Mouse (Mus musculus): ENCODE measurements around the gene Mbnl2. TPM values are rescaled to one million over a fixed set of nuclear protein-coding genes. Genes with fewer than 3 reads are reported as not detected.

Gene Mbnl2
- polyA plus RNA-seq, 1 experiment from 2014 or later: 45.5 TPM

GRCm38 (mm10) chr14:120262660-120263379, 12.6 kb upstream of the Mbnl2 start:
- WGBS: 91% methylated on average over 14 of the region's 14 CpGs
- Histone ChIP-seq H3K4me3 (no peak overlapping the region), H3K27me3 (ENCODE audit: low read depth, poor library complexity, severe bottlenecking) (no peaks in the 10 kb centered on the region), H3K9me3 (replicated peaks) (no peaks in the 10 kb centered on the region), H3K4me1 (no peaks in the 10 kb centered on the region), H3K27ac (no peak overlapping the region), H3K36me3 (no peaks in the 10 kb centered on the region)
- no peak for DNase-seq (ENCODE audit: low spot score)

DNA sequence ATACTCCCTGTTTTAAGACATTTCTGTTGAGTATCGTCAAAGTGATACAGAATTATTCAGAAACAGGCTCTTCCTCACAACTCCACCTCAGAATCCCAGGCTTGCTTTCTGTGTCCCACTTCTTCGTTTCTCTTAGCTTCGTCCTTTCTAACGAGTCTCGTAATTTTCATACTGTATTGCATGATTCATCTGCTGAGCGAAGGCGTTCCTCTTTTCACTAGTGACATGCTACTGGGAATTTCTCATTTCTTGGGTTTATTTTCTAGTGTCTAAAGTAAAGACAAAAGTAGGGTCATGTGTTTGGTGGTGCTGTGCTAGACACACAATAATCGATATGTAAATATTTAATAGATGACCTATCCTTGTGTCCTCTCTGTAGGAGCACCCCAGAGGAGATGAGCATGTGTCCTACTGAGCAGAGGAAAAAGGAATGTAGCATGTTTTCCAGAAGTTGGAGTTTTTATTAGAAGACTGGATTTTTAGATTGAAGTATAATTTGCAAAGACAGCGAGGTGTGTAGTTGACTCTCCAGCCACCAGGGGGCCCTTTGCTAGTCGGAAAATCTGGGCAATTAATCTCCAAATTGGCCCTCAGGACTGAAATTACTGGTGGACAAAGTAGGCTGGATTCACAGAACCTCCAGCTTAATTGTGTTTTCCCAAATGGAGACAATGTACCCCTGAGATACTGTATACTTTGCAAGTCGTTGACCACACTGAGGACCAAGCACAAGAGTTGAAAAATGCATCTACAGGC, 11.9 kb upstream of the Mbnl2 start:
- Histone ChIP-seq H3K27me3 (ENCODE audit: low read depth, poor library complexity, severe bottlenecking) (no peaks in the 10 kb centered on the region), H3K36me3 (no peaks in the 10 kb centered on the region), H3K4me1 (no peaks in the 10 kb centered on the region), H3K27ac (no peak overlapping the region), H3K4me3 (no peak overlapping the region), H3K9me3 (replicated peaks) (no peaks in the 10 kb centered on the region)
- 82% methylated on average over 11 of the region's 11 CpGs for WGBS
- peak; percentile 54 for DNase-seq (ENCODE audit: low spot score)

DNA sequence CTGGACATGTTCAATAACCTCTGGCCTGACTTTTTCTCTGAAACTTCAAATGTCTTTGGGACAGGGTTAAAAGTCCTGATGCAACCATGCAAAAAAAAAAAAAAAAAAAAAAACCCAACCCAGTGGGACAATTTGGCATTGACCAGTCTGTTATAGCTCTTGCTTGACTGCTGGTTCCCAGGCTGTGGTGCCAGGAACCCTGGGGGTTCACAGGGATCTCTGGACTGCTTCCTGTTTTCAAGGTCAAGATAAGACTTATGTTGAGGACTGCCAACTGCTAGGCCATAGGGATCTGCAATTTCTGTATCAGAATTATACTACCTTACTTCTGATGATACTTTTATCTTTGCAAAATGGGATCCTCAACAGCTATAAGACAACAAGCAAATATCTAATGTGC, 9.6 kb upstream of the Mbnl2 start:
- Histone ChIP-seq H3K36me3 (no peaks in the 10 kb centered on the region), H3K9me3 (replicated peaks) (no peaks in the 10 kb centered on the region), H3K27me3 (ENCODE audit: low read depth, poor library complexity, severe bottlenecking) (no peaks in the 10 kb centered on the region), H3K27ac (no peak overlapping the region), H3K4me1 (no peaks in the 10 kb centered on the region), H3K4me3 (no peak overlapping the region)
- DNase-seq (ENCODE audit: low spot score): no peak

DNA sequence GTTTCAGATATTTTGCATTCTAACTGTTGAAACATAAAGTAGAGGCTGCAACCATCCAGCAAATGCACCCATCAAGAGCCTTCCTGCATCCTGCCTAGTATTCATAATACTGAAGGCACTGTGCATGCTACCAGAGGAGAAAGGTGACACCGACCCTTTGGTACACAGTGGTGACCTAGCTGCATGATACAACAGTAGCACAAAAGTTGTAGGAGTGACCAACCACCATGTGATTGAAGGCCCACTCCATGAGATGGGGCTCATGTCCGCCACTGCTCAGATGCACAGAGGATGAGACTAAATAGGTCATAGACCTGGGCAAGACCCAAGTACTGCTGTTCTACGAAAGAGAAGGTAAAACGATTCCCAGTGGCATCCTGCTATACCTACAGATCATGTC, 8.3 kb upstream of the Mbnl2 start:
- H3K27me3 ChIP-seq (ENCODE audit: low read depth, poor library complexity, severe bottlenecking): no peaks in the 10 kb centered on the region
- no peak for DNase-seq (ENCODE audit: low spot score)
- no peak overlapping the region for H3K4me3 ChIP-seq
- WGBS: 94% methylated on average over 4 of the region's 4 CpGs
- H3K36me3 ChIP-seq: no peaks in the 10 kb centered on the region
- H3K27ac ChIP-seq: no peak overlapping the region
- H3K4me1 ChIP-seq: no peaks in the 10 kb centered on the region
- H3K9me3 ChIP-seq (replicated peaks): no peaks in the 10 kb centered on the region

GRCm38 (mm10) chr14:120270031-120270430, 5.4 kb upstream of the Mbnl2 start:
- H3K4me3 ChIP-seq: no peak overlapping the region
- WGBS: 77% methylated on average over 3 of the region's 3 CpGs
- DNase-seq (ENCODE audit: low spot score): no peak

DNA sequence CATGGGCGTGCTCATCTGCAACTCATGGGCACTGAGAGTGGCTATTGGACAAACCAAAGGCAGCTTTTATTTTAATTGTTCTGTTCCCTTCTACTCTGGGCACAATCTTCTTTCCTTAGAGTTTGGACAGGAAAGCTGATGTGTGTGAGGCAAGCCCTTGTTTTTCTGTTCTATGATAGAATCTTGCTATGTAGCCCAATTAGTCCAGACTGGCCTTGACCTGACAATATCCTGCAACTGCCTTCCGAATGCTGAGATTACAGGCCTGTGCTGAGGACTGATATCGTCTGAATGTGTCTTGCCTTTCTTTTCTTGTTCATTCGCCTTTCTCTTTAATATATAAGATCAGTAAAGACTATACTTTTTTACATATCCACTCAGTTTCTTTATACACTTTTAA, 4.8 kb upstream of the Mbnl2 start:
- H3K4me3 ChIP-seq: no peak overlapping the region
- no peaks in the 10 kb centered on the region for H3K36me3 ChIP-seq
- no peaks in the 10 kb centered on the region for H3K9me3 ChIP-seq (replicated peaks)
- H3K4me1 ChIP-seq: peaks cover 6% of the 10 kb centered on the region
- 86% methylated on average over 4 of the region's 4 CpGs for WGBS
- no peak for DNase-seq (ENCODE audit: low spot score)
- H3K27me3 ChIP-seq (ENCODE audit: low read depth, poor library complexity, severe bottlenecking): no peaks in the 10 kb centered on the region
- H3K27ac ChIP-seq: no peak overlapping the region

More at GRCm38 (mm10) chr14:120270031-120270430, 5.4 kb upstream of the Mbnl2 start:
- Histone ChIP-seq H3K36me3 (no peaks in the 10 kb centered on the region), H3K27ac (no peak overlapping the region), H3K9me3 (replicated peaks) (no peaks in the 10 kb centered on the region), H3K4me1 (peaks cover 5% of the 10 kb centered on the region), H3K27me3 (ENCODE audit: low read depth, poor library complexity, severe bottlenecking) (no peaks in the 10 kb centered on the region)

DNA sequence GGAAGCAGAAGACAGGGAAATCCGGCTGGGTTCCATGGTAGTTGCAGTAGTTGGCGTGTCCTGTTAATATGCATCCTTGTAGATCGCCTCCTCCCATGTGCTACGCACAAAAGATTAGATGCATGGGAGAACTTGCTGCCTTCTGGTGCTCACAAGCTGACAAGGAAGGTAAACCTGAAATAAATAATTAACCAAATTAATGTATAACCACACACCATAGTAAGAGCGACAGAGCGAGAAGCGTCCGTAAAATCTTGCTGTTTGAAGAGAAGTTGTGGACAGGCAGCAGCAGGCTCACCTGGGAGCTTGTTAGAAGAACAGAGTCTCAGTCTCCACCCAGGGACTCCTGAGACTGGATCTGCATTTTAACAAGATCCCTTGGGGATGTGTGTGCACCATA, 4.4 kb upstream of the Mbnl2 start:
- Histone ChIP-seq H3K27me3 (ENCODE audit: low read depth, poor library complexity, severe bottlenecking) (no peaks in the 10 kb centered on the region), H3K9me3 (replicated peaks) (no peaks in the 10 kb centered on the region), H3K36me3 (no peaks in the 10 kb centered on the region), H3K4me1 (peaks cover 6% of the 10 kb centered on the region), H3K4me3 (no peak overlapping the region), H3K27ac (no peak overlapping the region)
- DNase-seq (ENCODE audit: low spot score): no peak
- WGBS: 91% methylated on average over 8 of the region's 8 CpGs

GRCm38 (mm10) chr14:120273766-120274165, 1.7 kb upstream of the Mbnl2 start:
- Histone ChIP-seq H3K4me3 (no peak overlapping the region), H3K27ac (no peak overlapping the region), H3K9me3 (replicated peaks) (no peaks in the 10 kb centered on the region), H3K27me3 (ENCODE audit: low read depth, poor library complexity, severe bottlenecking) (no peaks in the 10 kb centered on the region), H3K4me1 (peaks cover 24% of the 10 kb centered on the region), H3K36me3 (no peaks in the 10 kb centered on the region)
- no peak for DNase-seq (ENCODE audit: low spot score)
- 62% methylated on average over 5 of the region's 5 CpGs for WGBS

DNA sequence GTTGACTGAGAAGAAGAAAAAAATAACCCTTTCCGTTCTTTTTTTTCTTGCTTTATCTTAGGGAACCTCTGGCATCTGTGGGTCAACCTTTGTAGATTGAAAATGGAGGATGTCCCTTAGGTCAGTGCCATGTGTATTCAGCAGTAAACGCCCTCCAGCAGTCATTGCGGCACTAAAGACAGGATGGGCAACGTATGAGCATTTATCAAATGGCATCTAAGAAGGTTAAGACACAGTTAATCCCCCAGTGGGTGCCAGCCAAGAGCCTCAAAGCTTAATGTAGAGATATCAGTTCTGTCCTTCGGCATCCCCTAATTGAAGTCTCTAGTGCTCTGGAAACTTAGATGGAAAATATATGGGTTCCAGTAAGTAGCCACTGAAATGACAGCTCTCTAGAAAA, 723 bp upstream of the Mbnl2 start:
- WGBS: 66% methylated on average over 5 of the region's 5 CpGs
- Histone ChIP-seq H3K4me1 (peaks cover 34% of the 10 kb centered on the region), H3K9me3 (replicated peaks) (no peaks in the 10 kb centered on the region), H3K4me3 (peak overlapping the region; percentile 69), H3K27me3 (ENCODE audit: low read depth, poor library complexity, severe bottlenecking) (no peaks in the 10 kb centered on the region), H3K27ac (peak overlapping the region; percentile 88), H3K36me3 (no peaks in the 10 kb centered on the region)
- DNase-seq (ENCODE audit: low spot score): peak; percentile 27

GRCm38 (mm10) chr14:120276343-120277080, 1.0 kb downstream of the Mbnl2 start:
- WGBS: 15% methylated on average over 10 of the region's 10 CpGs

DNA sequence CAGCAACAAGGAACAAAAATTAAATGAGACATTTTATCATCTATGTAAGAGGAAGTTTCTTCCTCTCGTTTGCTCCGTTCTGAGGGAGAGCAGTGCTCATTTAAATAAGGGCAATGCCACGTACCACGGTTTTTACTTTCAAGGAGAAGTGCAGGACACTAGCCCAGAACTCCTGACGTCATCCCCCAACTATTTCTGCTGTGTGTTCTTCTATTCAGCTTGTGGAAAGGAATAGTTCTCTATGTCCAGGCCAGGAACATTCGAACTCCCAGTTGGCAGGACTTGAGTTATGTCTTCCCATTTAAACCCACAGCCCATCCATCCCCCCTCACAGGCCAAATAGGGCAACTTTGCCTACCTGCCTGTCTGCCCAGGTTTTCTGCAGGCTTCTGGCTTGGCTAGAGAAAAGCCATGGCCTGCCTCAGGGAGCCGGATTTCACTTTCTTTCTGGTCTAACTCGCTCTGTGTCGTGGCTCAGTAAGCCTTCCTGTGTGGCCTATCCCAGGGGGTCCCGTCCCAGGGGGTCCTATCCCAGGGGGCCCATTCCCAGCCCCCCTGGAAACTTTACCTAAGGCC, 1.7 kb downstream of the Mbnl2 start:
- H3K4me3 ChIP-seq: peak overlapping the region; percentile 69
- H3K27ac ChIP-seq: peak overlapping the region; percentile 88
- H3K4me1 ChIP-seq: peaks cover 48% of the 10 kb centered on the region
- peak; percentile 50 for DNase-seq (ENCODE audit: low spot score)
- H3K36me3 ChIP-seq: no peaks in the 10 kb centered on the region
- 25% methylated on average over 10 of the region's 10 CpGs for WGBS
- H3K27me3 ChIP-seq (ENCODE audit: low read depth, poor library complexity, severe bottlenecking): no peaks in the 10 kb centered on the region
- no peaks in the 10 kb centered on the region for H3K9me3 ChIP-seq (replicated peaks)

More at GRCm38 (mm10) chr14:120276343-120277080, 1.0 kb downstream of the Mbnl2 start:
- Histone ChIP-seq H3K4me3 (peak overlapping the region; percentile 69), H3K27ac (peak overlapping the region; percentile 88), H3K36me3 (no peaks in the 10 kb centered on the region), H3K4me1 (peaks cover 48% of the 10 kb centered on the region), H3K27me3 (ENCODE audit: low read depth, poor library complexity, severe bottlenecking) (no peaks in the 10 kb centered on the region), H3K9me3 (replicated peaks) (no peaks in the 10 kb centered on the region)
- DNase-seq (ENCODE audit: low spot score): no peak

- H3K36me3 ChIP-seq: no peaks in the 10 kb centered on the region
- no peaks in the 10 kb centered on the region for H3K27me3 ChIP-seq (ENCODE audit: low read depth, poor library complexity, severe bottlenecking)
- WGBS: 42% methylated on average over 21 of the region's 21 CpGs
- H3K4me3 ChIP-seq: peak overlapping the region; percentile 69
- H3K9me3 ChIP-seq (replicated peaks): no peaks in the 10 kb centered on the region
- peak overlapping the region; percentile 88 for H3K27ac ChIP-seq
- DNase-seq (ENCODE audit: low spot score): peak; percentile 65
- H3K4me1 ChIP-seq: peaks cover 52% of the 10 kb centered on the region
These were observed 3.1 kb downstream of the Mbnl2 start for GRCm38 (mm10) chr14:120278290-120279244.
